Mouse (Mus musculus) ES-E14 (cell line): ENCODE measurements at regions not wholly inside any gene's neighbourhood (a gene's known extent, or its start where the extent isn't known, plus 50 kb on each side); places are given as distances from the start of the nearest gene placed in this dataset.

Experiments
- CHD2 ChIP-seq: IDR thresholded peaks from 2 replicates; pipeline ENCODE4 v1.6.1; 2014; ENCODE audit warnings: mild to moderate bottlenecking, low read depth, low read length, inconsistent platforms
- HCFC1 ChIP-seq: IDR thresholded peaks from 2 replicates; pipeline ENCODE4 v1.6.1; 2012; ENCODE audit warnings: low read length, inconsistent platforms, borderline replicate concordance; ENCODE audit not compliant: insufficient read depth
- MAFK ChIP-seq: IDR thresholded peaks from 2 replicates; pipeline ENCODE4 v1.6.1; 2014; ENCODE audit warnings: mild to moderate bottlenecking, low read depth, low read length, inconsistent platforms; ENCODE audit not compliant: insufficient read depth
- ZC3H11A ChIP-seq: IDR thresholded peaks from 2 replicates; pipeline ENCODE4 v1.6.1; 2012; ENCODE audit warnings: low read depth, mild to moderate bottlenecking, inconsistent platforms, low read length, borderline replicate concordance

- no peak for TF ChIP-seq CHD2
- TF ChIP-seq MAFK, result no peak
- TF ChIP-seq ZC3H11A, result no peak
- no peak for TF ChIP-seq HCFC1
These were observed 156.5 kb downstream of the Cct6b start for GRCm38 (mm10) chr11:82607661-82608060.
